Mouse (Mus musculus): ENCODE measurements at regions not wholly inside any gene's neighbourhood (a gene's known extent, or its start where the extent isn't known, plus 50 kb on each side); places are given as distances from the start of the nearest gene placed in this dataset.

DNA sequence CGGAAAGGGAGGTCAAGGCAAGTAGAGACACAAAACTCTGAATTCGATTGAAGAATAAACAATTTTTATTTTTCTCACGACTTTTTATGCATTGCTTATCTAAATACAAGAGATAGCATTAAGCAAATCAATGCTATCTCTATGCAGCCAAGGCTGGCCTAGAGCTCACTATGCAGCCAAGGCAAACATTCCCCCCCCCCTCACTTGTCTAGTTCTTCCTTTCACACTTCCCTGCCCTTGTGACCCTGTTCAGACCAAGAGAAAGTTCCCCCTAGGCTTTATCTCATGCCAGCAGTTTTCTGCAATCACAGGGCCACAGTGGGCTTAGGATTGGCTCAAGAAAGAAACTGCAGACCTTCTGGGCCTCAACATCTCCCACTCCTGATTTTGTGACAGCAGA, 417.9 kb upstream of the Rag2 start:
- DNase-seq (ENCODE audit: low read depth, low spot score): no peak

DNA sequence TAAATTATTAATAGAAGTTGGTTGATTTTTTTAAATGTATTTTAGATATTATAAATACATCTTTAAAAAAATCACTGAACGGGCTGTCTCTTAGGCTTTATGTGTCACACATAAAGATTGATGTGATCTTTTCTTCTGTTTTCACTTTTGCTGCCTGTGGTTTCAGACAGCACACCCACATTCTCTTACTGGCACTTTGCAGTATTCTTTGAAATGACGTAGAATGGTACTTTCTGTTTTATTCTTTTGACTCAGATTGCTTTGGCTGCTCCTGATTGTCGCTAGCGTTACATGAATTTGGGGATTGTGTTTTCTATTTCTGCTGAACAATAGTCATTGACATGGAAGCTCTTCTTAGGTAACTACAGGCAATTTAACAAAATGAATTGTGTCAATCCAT, 415.4 kb upstream of the Rag2 start:
- DNase-seq (ENCODE audit: low read depth, low spot score): no peak

DNA sequence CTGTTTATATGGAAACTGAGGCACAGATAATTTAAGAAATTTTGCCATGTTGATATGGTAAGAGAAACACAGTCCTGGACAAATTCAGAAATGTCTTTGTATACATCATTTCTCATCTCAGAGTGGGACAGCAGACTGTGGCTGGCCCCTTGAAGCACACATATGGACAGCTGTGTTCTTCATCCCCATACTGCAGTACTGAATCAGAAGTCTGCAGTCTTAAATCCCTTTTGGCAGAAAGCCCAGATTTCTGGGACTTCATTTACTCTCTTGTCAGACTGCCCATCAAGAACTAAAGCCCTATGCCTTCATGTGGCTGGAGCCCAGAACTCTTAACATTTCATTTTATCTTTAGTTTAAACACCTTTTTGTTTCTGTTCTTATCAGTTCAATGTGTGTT, 403.8 kb upstream of the Rag2 start:
- DNase-seq (ENCODE audit: low read depth, low spot score): peak; percentile 37

DNA sequence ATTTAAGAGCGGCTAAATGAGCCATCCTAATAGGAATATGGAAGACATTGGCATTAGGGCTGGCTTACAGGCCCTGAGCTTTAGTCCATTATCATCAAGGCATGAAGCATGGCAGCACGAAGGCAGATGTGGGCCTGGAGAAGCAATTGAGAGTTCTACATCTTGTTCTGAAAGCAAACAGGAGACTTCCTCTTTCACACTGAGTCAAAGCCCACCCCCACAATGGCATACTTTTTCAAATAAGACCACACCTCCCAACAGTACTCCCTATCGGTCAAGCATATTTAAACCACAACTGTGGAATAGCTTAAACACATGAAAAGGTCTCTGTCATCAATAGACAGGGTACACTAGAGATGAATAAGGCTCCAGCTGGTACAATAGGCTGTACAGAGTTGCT, 381.5 kb upstream of the Rag2 start:
- peak; percentile 2 for DNase-seq (ENCODE audit: low read depth, low spot score)

DNA sequence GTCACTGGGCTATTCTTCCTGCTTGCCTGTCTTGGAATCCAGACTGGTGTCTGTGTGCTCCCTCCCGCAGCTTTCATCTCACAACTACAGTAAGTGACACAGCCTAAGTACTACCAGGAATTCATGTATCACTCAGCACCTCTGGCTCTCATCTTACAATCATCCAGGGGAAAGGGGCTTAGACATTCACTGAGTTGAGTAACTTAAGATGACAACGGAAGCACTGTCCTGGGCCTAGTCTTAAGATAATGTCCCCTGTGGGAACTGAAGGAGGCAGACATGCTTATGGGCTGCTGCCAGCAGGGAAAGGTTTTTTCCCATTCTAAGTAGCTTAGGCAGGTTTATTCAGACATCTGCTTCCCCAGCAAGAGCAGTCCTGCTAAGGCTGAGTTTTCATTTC, 377.4 kb upstream of the Rag2 start:
- peak; percentile 21 for DNase-seq (ENCODE audit: low read depth, low spot score)

DNA sequence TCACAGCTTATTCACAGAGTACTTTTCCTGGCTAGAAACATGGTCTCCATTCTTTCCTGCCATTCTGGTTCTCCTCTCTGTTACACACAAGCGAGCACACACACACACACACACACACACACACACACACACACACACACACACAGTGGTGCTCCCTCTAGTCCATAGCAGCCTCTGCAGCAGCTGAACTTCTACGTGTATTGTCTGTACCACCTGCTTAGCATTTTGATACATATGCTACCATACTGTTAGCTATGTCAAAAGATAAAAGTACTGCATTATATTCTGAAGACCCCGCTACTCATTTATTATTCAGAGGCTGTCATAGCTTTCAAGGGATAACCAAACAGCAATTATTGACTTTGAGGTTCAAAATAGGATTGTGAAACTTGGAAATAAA, 372.3 kb upstream of the Rag2 start:
- no peak for DNase-seq (ENCODE audit: low read depth, low spot score)

DNA sequence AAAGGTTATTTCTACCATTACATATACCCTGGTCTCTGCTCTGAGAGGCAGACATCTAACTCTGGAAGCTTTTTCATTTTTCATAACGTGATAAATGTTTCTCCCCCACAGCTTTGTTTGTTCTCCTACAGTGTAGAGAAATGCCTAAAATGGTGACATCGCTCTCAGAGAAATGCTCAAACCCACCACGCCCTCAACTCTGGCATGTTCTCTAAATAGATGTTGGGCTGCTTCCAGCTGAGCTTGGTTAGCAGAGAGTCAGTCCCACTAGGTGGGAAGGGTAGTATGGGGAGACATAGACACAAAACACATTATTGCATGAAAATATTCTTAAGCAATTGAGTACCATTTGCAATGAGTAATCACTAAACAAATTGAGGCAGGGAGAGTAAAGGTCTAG, 368.1 kb upstream of the Rag2 start:
- DNase-seq (ENCODE audit: low read depth, low spot score): no peak

DNA sequence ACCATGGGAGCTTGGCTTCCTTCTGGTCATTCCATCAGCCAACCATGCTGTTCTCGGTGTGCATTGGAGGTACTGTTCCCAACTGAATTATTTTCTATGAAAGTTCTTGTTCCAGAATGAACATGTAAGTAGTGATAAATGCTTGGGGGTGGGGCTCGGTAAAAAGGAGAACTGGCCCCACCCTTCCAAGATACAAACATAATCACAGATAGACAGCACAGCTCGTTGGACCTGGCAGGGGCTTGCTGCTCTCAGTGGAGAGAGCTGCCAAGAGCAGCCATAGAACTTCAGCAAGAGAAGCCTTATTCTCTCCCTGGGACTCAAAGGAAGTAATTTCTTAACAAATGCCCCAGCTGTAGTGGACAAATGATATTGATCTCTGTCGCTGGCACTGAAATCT, 360.6 kb upstream of the Rag2 start:
- no peak for DNase-seq (ENCODE audit: low read depth, low spot score)

DNA sequence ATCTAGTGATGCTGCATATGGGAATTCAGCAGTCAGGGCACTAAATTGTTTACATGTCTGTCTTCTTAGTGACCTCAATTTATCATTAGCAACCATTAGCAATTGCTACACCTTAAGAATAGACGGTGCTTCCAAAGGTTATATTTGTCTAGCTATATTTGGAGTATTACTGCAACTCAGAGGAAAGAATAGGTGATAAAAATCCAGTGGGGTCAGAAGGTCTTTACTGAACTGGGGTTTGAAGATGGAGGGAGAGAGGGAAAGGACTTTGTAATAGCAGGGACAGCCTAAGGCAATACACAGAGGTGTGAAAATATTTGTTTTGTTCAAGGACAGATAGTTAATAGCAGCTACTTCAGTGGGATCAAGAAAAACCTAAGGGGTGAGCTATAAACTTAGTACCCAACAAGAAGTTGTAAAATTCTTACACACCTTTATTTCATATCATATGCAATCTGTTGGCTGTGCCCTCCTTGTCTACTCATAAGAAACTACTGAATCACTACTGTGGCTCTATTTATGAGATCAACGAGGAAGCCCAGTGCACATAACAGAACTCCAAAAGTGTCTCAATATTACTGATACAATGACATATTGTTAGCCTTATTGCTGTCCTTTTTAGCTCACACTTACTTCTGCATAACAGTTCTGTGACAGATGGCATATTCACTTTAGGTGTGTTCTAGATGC, 357.7 kb upstream of the Rag2 start:
- DNase-seq (ENCODE audit: low read depth, low spot score): no peak

DNA sequence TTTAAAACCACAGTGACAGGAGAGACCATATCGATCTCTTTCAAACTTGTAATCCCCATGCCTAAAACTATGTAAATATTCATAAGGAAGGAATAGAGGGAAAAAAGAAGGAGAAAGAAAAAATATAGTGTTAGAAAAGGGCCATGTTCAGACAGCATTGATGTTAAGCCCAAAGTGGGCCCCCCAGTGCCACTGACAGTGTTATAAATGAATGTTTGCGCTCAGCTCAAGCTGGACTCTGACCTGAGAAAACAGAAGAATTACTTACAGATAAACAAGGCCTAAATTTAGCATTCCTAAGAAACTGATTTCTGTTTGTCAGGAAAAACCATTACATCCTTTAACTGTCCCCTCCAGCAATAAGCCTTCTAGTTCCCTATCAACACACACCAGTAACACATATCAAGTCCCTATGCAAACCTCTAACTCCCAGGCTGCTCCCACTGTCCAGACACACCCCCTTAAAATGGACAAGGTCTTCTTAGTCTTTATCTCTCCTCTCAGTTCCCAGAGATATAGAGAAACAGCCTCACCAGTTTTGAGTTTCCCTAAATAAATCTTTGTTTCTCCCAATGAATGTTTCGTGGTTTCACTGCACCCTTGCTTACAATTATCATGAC, 350.4 kb upstream of the Rag2 start:
- DNase-seq (ENCODE audit: low read depth, low spot score): no peak

DNA sequence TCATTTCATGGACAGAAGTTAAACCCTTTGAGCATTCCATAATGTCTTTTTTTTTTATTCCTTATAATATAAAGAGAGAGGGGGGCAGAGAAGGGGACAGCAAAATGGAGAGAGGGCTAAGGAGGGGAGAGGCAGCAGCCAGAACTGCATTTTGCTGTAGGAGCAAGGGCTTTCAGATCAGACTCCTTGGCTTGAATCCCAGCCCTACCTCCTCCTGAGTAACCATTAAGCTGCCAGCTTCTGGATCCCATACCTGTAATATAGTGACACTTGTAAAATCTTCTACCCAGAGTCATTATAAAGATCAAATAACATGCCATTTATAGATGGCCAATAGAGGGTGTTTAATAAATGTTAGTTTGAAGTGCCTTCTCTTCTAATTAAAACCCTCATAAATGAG, 339.6 kb upstream of the Rag2 start:
- no peak for DNase-seq (ENCODE audit: low read depth, low spot score)

DNA sequence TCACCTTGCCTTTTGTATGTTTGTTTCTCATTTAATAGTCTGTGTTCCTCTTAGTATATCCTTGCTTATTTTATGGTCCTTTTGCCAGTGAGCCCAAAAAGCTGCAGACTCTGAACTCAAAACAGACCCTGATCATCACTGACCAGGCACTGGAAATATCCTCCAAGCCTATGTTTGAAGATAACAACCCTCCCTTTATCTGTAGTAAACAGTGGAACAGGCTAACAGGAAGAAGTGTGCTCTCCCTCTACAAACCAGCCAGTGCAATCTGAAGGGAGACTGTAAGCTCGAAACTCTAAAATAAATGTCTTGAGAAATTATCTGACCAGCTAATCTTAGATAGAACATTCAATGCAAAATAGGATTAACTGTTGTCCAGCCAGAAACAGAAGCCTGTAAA, 336.4 kb upstream of the Rag2 start:
- no peak for DNase-seq (ENCODE audit: low read depth, low spot score)

DNA sequence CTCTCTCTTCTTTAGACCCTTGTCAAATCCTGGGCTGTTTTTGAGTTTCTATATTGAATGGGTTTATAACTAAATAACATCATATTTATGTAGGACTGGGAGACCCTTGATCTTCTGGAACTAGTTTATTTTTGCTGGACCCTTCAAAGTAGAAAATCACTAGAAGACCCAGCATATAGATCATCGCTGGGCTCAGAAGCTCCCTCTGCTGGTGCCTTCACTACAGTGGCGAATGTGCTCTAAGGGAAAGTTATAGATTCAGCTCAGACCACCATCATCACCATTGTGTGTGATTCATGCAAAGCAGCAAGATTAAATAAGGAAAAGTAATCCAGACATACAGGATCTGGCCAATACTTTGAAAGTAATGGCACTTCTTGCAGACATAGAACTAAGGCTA, 335.4 kb upstream of the Rag2 start:
- peak; percentile 23 for DNase-seq (ENCODE audit: low read depth, low spot score)

DNA sequence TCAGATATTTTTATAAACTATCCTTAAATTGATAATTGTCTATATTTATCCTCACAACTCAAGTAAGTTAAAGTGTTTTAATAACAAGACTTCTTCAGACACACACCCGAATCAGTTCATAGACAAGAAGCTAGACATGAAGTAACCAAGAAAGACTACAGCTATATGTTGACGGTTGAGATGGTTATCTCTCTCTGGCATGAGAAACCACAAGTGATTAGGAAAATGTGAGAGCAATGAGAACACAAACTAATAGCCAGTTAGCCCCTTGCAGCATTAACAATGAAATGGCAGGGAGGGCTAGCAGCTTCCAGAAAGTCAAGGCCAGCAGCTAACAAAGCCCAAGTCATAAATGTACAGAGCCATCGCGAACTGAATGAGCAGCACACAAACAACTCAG, 333.8 kb upstream of the Rag2 start:
- no peak for DNase-seq (ENCODE audit: low read depth, low spot score)

DNA sequence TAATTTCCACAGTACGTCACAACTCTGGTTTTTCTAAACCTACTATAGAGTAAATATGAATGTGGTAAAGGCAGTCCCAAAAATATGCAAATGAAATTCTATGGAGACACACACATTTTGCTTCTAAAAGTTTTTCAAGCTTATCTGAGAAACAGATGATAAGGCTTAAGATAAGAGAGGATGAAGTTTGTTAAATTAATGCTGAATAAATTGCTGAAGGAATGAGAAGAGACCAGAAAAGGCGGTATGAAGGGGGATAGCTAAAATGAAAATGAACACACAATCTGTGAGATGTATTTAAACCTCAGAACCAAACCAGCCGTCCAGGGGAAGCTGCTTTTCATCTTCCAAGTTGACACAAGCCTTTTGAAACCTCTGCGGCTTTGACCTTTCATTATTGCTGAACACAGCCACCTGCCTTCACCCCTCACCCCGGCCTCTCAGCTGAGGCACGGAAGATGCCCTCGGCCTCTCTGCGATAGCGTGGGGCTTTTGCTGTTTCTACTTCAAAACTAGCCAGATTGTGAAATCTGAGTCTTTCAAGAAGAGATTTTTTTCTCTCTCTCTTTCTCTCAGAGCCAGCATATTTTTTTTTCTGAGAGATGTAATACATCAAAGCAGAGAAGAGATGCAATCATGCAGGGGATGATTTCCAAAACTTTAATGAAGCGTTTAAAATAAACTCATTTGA, 328.7 kb upstream of the Rag2 start:
- DNase-seq (ENCODE audit: low read depth, low spot score): no peak

DNA sequence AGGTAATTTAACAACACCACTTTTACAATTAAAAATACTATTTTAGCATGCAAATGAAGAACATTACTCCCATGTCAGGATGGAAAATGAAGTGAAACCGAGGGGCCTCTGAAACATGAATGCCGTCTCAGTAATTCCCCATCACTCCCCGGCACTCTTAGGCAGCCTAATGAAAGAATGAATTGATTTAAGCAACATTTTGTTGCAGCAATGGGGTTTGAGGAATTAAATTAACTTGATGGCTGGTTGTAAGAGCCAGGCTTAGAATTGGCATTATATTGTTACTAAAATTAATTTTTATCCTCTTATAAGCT, 328.2 kb upstream of the Rag2 start:
- DNase-seq (ENCODE audit: low read depth, low spot score): no peak

DNA sequence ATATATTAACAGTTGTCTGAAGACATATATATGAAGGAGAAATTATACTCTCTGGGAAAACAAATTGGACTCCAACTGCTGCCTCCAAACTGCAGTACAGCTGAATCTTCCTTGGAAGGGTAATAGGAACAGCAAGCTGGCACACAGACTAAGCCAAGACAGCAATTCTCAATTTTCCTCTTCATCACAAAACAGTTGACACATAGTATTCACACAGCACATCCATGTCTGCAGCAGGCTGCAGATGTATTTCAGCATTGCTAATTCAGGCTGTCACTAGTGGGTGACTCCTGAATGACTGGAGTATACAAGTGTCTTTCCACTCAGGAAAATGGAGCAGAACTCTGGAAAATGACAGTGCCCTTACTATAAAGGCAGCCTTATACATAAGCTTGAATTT, 327.7 kb upstream of the Rag2 start:
- DNase-seq (ENCODE audit: low read depth, low spot score): no peak

DNA sequence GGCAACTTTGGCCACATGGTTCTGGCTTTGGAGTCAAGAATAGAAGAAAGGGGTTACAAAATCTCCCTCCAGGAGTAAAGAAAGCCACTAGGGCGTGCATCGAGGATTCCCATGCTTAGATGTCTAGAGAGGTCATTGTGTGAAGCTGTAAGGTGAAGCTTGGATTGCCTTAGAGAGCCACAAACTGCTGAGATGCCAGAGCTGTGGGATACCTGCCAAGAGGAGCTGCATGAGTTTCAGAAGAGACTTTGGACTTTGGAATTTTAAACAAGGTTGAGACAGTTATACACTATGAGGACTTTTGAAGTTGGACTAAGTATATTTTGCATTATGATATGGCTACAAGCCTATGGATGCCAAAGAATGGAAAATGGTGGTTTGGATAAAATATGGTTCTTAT, 325.4 kb upstream of the Rag2 start:
- no peak for DNase-seq (ENCODE audit: low read depth, low spot score)

DNA sequence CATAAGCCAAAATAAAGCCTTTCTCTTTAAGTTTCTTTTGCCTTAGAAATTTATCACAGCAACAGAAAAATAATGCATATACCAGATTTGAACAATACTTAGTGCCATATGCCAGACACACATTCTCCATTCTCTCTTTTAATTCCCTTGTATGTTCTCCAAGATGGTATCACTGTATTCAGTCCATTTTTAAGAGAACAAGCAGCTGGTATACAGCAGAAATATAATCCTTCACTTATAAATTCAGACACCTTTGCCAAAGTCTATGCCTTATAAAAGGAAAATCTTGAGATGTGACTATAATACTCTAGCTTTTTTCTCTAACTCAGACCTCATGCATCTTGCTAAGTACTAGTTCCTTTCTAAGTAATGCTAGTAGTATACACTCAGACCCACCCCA, 324.4 kb upstream of the Rag2 start:
- DNase-seq (ENCODE audit: low read depth, low spot score): no peak

DNA sequence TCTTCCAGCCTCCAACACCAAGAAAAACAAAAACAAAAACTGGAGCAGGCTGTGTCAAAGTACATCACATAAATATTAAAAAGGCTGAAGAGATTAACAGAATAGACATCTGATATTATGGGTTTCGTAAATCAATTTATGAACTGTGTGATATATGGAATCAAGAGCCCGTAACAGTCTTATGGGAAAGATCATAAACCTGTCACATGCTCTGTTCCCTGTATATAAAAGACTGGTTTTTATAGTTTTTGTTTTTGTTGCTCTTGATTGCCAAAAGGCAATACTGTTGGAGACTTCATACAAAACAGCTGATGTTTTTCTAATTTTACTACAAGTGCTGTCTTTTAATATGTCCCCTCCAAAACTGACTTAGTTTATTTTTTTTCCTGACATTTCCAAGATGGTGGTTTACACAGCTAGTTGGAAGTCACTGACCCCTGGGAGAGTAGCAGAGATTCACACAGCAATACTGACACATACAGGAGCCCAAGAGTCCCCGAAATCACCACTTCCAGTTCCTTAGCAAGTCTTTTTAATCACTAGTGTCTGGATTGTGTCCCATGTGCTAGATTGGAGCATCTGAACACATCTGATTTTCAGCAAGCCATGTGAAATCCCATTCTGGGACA, 303.1 kb upstream of the Rag2 start:
- DNase-seq (ENCODE audit: low read depth, low spot score): no peak

DNA sequence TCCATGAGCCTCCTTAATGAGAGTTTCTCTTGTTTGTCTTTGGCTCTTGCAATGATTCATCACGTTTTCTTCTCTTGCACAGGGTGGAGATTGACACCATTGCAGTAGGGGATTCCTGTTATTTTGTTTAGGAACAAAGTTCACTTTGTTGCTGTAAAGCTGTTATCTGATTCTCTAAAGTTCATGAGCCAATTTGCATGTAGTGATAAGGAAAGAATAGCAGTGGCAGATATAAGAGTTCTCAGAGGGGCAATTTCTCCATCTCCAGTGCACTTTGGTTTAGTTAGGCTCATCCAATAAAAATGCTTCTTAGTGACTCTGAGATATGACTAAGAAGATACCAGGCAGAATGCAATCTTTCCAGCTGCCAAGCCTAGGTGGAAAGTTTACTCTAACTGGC, 267.8 kb upstream of the Rag2 start:
- DNase-seq (ENCODE audit: low read depth, low spot score): no peak

DNA sequence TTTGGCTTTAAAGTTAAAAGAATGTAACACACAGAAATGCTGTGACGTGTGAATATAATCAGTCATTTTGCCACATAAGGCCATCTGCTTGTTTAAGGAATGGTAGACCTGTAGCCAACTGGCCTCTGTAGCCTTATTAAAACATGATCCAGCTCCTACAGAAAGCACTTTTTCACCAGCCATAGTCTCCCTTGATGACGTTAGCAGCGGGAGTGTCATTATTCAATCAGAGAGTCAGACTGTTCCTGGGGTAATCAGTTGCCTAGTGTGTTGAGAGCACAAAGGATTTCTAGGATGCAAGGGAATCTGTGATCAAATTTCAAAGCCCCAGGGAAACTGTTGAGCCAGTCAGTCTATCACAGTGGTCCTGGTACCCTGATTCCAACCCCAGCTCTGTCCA, 260.3 kb upstream of the Rag2 start:
- peak; percentile 43 for DNase-seq (ENCODE audit: low read depth, low spot score)

DNA sequence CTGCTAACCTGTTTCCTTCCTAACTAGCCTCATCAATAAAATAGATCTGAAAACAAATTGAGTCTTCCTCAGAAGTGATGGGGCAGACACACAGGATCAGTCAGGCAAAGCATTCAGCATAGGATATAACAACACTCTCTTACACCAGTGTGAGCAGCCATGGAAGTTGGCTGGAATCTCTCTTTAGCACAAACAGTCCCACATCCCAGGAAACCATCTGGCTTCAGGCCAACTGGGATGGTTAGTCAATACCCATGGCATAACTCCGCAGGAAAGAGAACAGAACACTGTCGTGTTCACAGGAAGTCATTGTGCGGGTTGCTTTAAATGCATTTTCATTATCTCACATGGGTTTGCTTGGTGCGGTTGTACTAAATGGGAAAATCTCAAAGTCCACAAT, 256.2 kb upstream of the Rag2 start:
- DNase-seq (ENCODE audit: low read depth, low spot score): no peak

All from mesoderm, embryonic 11.5 days (tissue).